Mouse (Mus musculus): ENCODE results near the gene Ptges3. TPM values are rescaled to one million over a fixed set of nuclear protein-coding genes. Genes with fewer than 3 reads are reported as not detected.
A peak's percentile ranks its signal among the peaks of the same experiment; 100 is the strongest.
"Not testable (repeated sequence)": the region's sequence is repeated elsewhere in the genome, so short reads cannot be mapped to it uniquely, and the experiment has no call there.

Gene Ptges3
- polyA plus RNA-seq, 1 experiment from 2014 or later, result 359 TPM

- not testable (repeated sequence) for H3K27me3 ChIP-seq (replicated peaks; ENCODE audit: control insufficient read depth, insufficient read depth, low read length); ATAC-seq; H3K27ac ChIP-seq (ENCODE audit: low read depth, low read length); H3K9me3 ChIP-seq (ENCODE audit: control insufficient read depth, low read length); H3K4me2 ChIP-seq (ENCODE audit: low read length); H3K9ac ChIP-seq (ENCODE audit: low read depth, low read length); H3K4me3 ChIP-seq (ENCODE audit: low read length)
- Histone ChIP-seq H3K4me1 (ENCODE audit: control insufficient read depth, insufficient read depth, low read depth, low read length) (peaks cover 21% of the 10 kb centered on the region), H3K36me3 (ENCODE audit: control insufficient read depth, insufficient read depth, low read length) (peaks cover 42% of the 10 kb centered on the region)
- 91% methylated on average over 2 of the region's 2 CpGs for WGBS
These were observed 28.5 kb downstream of the Ptges3 start for GRCm38 (mm10) chr10:128087216-128087615.

DNA sequence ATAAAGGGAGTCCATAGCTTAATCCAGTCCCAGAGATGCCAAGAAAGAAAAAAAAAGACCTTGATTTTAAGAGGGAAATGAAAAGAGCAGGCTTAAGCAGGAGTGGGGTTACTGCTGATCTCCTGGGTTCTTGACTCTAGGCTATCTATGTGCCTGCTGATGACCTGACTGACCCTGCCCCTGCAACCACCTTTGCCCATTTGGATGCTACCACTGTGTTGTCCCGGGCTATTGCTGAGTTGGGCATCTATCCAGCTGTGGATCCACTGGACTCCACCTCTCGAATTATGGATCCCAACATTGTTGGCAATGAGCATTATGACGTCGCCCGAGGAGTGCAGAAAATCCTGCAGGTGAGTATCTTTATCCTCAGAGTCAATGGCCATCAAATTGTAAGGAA, 29.4 kb downstream of the Ptges3 start:
- no peak for ATAC-seq
- Histone ChIP-seq H3K36me3 (ENCODE audit: control insufficient read depth, insufficient read depth, low read length) (peaks cover 42% of the 10 kb centered on the region), H3K4me3 (ENCODE audit: low read length) (no peak overlapping the region), H3K27ac (ENCODE audit: low read depth, low read length) (no peak overlapping the region), H3K4me1 (ENCODE audit: control insufficient read depth, insufficient read depth, low read depth, low read length) (peaks cover 20% of the 10 kb centered on the region), H3K27me3 (replicated peaks; ENCODE audit: control insufficient read depth, insufficient read depth, low read length) (no peaks in the 10 kb centered on the region), H3K4me2 (ENCODE audit: low read length) (no peak overlapping the region), H3K9me3 (ENCODE audit: control insufficient read depth, low read length) (no peaks in the 10 kb centered on the region), H3K9ac (ENCODE audit: low read depth, low read length) (no peak overlapping the region)
- WGBS, result 95% methylated on average over 5 of the region's 5 CpGs

GRCm38 (mm10) chr10:128089842-128090241, 31.1 kb downstream of the Ptges3 start:
- H3K27me3 ChIP-seq (replicated peaks; ENCODE audit: control insufficient read depth, insufficient read depth, low read length), result no peaks in the 10 kb centered on the region
- H3K9me3 ChIP-seq (ENCODE audit: control insufficient read depth, low read length), result no peaks in the 10 kb centered on the region
- H3K4me1 ChIP-seq (ENCODE audit: control insufficient read depth, insufficient read depth, low read depth, low read length), result peaks cover 33% of the 10 kb centered on the region
- 84% methylated on average over 5 of the region's 5 CpGs for WGBS
- ATAC-seq, result no peak
- H3K36me3 ChIP-seq (ENCODE audit: control insufficient read depth, insufficient read depth, low read length), result peaks cover 42% of the 10 kb centered on the region
- H3K4me3 ChIP-seq (ENCODE audit: low read length), result no peak overlapping the region
- no peak overlapping the region for H3K27ac ChIP-seq (ENCODE audit: low read depth, low read length)
- no peak overlapping the region for H3K4me2 ChIP-seq (ENCODE audit: low read length)
- H3K9ac ChIP-seq (ENCODE audit: low read depth, low read length), result no peak overlapping the region

DNA sequence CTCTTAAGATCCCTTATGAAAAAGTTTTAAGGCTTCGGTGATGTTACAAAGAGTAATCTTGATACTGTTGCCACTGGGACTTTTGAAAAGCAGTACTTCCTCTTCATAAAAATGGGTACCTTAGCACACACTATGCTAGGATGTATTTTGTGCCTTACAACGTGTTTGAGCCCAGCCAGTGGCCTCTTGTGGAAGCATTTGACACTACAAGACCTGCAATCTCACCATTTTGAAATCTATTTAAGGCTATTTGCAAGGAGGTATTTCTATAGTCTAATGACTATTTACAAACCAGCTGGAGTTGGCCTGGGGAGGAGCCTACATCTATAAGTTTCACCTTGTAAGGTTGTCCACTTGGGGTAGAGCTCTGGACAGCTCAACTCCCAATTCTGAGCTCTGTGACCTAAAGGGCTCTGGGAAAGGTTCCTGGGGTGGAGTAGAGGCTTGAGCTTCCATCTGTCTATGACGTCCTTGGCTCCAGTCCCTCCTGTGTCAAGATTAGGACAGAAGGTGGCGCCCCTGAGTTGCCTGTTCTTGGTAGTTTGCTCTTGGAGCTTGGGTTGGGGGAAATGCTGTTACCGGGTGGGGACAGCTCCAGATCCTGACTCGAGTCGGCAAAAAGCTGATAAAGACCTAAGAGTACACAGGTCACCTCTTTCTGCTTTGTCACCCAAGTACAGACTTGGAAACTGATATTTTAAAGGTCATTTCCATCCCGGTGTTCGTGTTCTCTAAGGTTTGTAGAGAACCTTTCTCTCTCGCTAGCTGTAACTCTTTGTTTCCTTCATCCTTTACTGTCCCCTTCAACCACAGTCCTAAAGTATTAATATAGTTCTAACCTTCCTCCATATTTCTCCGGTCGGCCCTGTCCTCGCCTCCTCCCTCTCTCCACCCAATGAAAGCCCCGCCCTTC, 32.2 kb downstream of the Ptges3 start:
- Histone ChIP-seq H3K36me3 (ENCODE audit: control insufficient read depth, insufficient read depth, low read length) (peaks cover 31% of the 10 kb centered on the region), H3K4me3 (ENCODE audit: low read length) (peak overlapping the region; percentile 79), H3K27ac (ENCODE audit: low read depth, low read length) (no peak overlapping the region; the same call in 1 of the 2 replicates), H3K4me2 (ENCODE audit: low read length) (peak overlapping the region; percentile 92), H3K9me3 (ENCODE audit: control insufficient read depth, low read length) (no peaks in the 10 kb centered on the region), H3K4me1 (ENCODE audit: control insufficient read depth, insufficient read depth, low read depth, low read length) (peaks cover 29% of the 10 kb centered on the region), H3K9ac (ENCODE audit: low read depth, low read length) (no peak overlapping the region), H3K27me3 (replicated peaks; ENCODE audit: control insufficient read depth, insufficient read depth, low read length) (no peaks in the 10 kb centered on the region)
- ATAC-seq, result peak; percentile 32
- 7% methylated on average over 14 of the region's 14 CpGs for WGBS

GRCm38 (mm10) chr10:128091564-128092505, 33.1 kb downstream of the Ptges3 start, which contains the start of gene Baz2a:
TSS of gene Baz2a (plus strand) at chr10:128091577.
- Histone ChIP-seq H3K9me3 (ENCODE audit: control insufficient read depth, low read length) (no peaks in the 10 kb centered on the region), H3K4me1 (ENCODE audit: control insufficient read depth, insufficient read depth, low read depth, low read length) (peaks cover 29% of the 10 kb centered on the region), H3K4me2 (ENCODE audit: low read length) (peak within 1 kb of the TSS; percentile 92), H3K36me3 (ENCODE audit: control insufficient read depth, insufficient read depth, low read length) (peaks cover 28% of the 10 kb centered on the region), H3K27ac (ENCODE audit: low read depth, low read length) (peak within 1 kb of the TSS; percentile 89), H3K27me3 (replicated peaks; ENCODE audit: control insufficient read depth, insufficient read depth, low read length) (no peaks in the 10 kb centered on the region), H3K4me3 (ENCODE audit: low read length) (peak within 1 kb of the TSS; percentile 79), H3K9ac (ENCODE audit: low read depth, low read length) (peak within 1 kb of the TSS; percentile 87)
- peak; percentile 21; the same call in 1 of the 2 replicates for ATAC-seq
- 2% methylated on average over 20 of the region's 20 CpGs for WGBS

GRCm38 (mm10) chr10:128092506-128093495, 34.0 kb downstream of the Ptges3 start:
- peak overlapping the region; percentile 89 for H3K27ac ChIP-seq (ENCODE audit: low read depth, low read length)
- peaks cover 27% of the 10 kb centered on the region for H3K36me3 ChIP-seq (ENCODE audit: control insufficient read depth, insufficient read depth, low read length)
- peak overlapping the region; percentile 79 for H3K4me3 ChIP-seq (ENCODE audit: low read length)
- ATAC-seq, result peak; percentile 52
- H3K4me2 ChIP-seq (ENCODE audit: low read length), result peak overlapping the region; percentile 92
- no peaks in the 10 kb centered on the region for H3K9me3 ChIP-seq (ENCODE audit: control insufficient read depth, low read length)
- H3K27me3 ChIP-seq (replicated peaks; ENCODE audit: control insufficient read depth, insufficient read depth, low read length), result no peaks in the 10 kb centered on the region
- H3K9ac ChIP-seq (ENCODE audit: low read depth, low read length), result peak overlapping the region; percentile 87
- H3K4me1 ChIP-seq (ENCODE audit: control insufficient read depth, insufficient read depth, low read depth, low read length), result peaks cover 29% of the 10 kb centered on the region
- WGBS, result under 1% methylated on average over 81 of the region's 88 CpGs

DNA sequence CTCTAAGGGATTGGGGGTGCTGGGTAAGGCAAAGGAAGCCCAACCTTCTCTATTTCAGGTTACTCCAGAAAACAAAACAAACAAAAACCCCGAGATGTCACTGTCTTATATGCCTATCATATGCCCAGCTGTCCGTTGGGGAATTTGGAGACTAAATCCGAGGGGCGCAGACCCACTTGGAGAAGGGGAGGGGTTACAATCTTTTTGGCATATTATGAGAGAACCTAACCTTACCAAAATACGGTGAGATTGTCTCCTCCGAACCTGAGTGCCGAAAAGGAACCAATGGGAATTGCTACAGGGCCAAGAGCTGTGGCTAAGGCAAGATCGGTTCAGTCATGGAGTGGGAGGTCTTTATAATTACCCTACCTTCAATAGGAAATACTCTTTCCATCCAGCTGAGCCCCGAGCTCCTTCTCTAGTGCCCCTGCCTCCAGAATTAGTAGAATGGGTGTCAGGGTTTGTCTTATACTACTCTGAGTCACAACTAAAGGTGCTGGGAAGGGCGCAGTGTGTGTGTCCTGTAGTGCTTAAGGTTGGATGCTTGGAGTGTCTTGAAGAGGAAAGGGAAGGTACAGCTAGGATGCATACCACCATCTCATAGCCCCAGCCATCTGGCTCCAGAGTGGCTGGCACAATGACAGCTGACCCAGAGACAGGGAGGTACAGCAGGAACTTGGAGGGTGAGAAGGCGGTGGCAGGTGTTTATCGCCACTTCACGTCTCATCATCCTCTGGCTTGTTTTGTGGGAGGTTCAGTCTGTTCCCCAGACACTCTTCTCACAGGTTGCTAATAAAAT, 34.9 kb downstream of the Ptges3 start:
- peaks cover 18% of the 10 kb centered on the region for H3K36me3 ChIP-seq (ENCODE audit: control insufficient read depth, insufficient read depth, low read length)
- H3K4me3 ChIP-seq (ENCODE audit: low read length), result peak overlapping the region; percentile 79
- WGBS, result 18% methylated on average over 13 of the region's 13 CpGs
- H3K4me2 ChIP-seq (ENCODE audit: low read length), result peak overlapping the region; percentile 92
- no peak for ATAC-seq
- H3K9me3 ChIP-seq (ENCODE audit: control insufficient read depth, low read length), result no peaks in the 10 kb centered on the region
- peak overlapping the region; percentile 89 for H3K27ac ChIP-seq (ENCODE audit: low read depth, low read length)
- H3K4me1 ChIP-seq (ENCODE audit: control insufficient read depth, insufficient read depth, low read depth, low read length), result peaks cover 38% of the 10 kb centered on the region
- H3K9ac ChIP-seq (ENCODE audit: low read depth, low read length), result peak overlapping the region; percentile 87
- H3K27me3 ChIP-seq (replicated peaks; ENCODE audit: control insufficient read depth, insufficient read depth, low read length), result no peaks in the 10 kb centered on the region

All from hindbrain, embryonic 16.5 days (tissue).